Mouse (Mus musculus) small intestine, adult 2 months (tissue): Measurements from ENCODE around the gene Gm44965.

Experiments
- CTCF ChIP-seq: fragments of 200-500 bp; IDR thresholded peaks from 2 replicates; pipeline ENCODE4 v1.5.1; 2012; ENCODE audit warnings: low read depth, mild to moderate bottlenecking, control low read depth, inconsistent platforms, low read length, moderate library complexity, mixed read lengths; ENCODE audit not compliant: insufficient replicate concordance, insufficient read length; ENCODE audit errors: extremely low read depth
- POLR2A ChIP-seq: fragments of 200-500 bp; IDR thresholded peaks from 2 replicates; pipeline ENCODE4 v1.6.1; 2012; ENCODE audit warnings: low read depth, mild to moderate bottlenecking, control low read depth, inconsistent platforms, low read length, moderate library complexity

DNA sequence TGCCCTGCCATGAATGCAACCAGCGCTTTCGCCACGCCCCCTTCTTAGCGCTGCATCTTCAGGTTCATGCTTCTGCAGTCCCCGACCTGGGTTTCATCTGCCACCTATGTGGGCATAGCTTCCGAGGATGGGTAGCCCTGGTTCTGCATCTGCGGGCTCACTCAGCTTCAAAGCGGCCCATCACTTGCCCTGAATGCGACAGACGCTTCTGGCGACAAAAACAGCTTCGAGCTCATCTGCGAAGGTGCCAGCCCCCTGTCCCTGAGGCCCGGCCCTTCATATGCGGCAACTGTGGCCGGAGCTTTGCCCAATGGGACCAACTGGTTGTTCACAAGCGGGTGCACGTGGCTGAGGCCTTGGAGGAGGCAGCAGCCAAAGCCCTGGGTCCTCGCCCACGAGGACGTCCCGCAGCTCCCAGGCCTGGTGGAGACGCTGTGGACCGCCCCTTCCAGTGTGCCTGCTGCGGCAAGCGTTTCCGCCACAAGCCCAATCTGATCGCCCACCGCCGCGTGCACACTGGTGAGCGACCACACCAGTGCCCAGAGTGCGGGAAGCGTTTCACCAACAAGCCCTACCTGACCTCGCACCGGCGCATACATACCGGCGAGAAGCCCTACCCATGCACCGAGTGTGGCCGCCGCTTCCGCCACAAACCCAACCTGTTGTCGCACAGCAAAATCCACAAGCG lies 2.9 kb downstream of the Gm44965 start:
- no peak for TF ChIP-seq POLR2A
- no peak for TF ChIP-seq CTCF
